Mouse (Mus musculus) brain, adult 2 months (tissue): ENCODE measurements around the gene Ppy.

ENCODE experiments used
- DNase-seq: peaks from one replicate; pipeline ENCODE4 v3.0.0; 2011; ENCODE audit warnings: low read depth, low spot score

Gene Ppy

GRCm38 (mm10) chr11:102087931-102088898 is 12.9 kb downstream of the Ppy start, which contains the start of gene Mpp2:
Mpp2 (minus strand) TSS chr11:102088515.
- DNase-seq = peak; percentile 93

GRCm38 (mm10) chr11:102087081-102087751 is 13.9 kb downstream of the Ppy start:
- peak; percentile 94 for DNase-seq

DNA sequence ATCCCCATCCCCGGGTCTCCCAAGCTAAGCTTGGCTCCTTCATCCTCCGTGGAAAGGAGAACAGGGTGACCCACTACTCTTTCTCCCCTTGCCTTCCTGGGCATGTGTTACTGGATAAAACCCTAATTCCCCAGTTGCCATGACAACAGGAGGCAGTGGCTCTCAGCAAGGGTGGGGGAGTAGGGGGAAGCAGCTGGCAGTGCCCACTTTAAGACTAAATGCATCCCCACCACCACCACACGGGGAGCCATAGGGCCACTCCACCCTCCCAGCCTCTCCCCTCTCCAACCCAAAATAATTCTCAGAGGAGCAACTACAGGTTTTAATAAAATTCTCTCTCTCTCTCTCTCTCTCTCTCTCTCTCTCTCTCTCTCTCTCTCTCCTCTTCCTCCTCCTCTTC is 14.8 kb downstream of the Ppy start:
- peak; percentile 92 for DNase-seq

DNA sequence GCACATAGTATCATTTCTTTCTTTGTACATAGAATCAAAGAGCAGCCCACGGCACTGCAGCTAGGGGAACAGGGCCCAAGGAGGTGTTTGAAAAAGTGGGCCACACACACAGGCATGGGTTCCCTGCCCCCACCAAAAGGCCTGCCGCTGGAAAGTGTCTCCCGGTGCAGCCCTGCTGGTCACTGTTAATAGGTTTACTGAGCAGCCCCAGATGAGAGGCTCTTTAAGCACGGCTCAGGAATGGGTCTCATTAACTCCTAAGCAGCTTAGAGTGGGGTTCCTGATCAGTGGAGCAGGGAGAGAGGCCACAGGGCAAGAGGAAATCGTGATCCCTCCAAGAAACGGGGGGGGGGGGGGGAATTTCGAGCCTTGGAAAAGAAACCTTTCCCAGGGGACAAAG is 17.0 kb downstream of the Ppy start:
- DNase-seq = no peak

DNA sequence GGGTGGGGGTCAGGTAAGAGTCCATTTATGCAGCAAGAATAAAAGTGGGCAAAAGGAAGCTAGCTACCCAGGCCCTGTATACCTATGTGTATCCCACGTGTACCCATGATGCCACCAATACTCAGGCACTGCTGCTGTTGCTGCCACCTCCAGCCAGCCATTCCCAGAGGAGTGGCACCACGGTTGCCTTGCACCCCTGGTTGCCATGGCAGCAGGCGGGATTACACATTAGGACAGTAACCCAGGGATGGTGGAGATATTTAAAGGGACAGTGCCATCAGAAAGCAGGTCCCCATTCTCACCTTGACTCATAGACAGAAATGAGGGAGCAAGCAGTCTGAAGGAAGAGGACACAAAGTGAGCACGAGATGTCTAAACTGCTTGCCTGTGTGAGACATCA is 17.9 kb downstream of the Ppy start:
- peak; percentile 76 for DNase-seq

GRCm38 (mm10) chr11:102082322-102082721 is 18.8 kb downstream of the Ppy start:
- DNase-seq = peak; percentile 89

GRCm38 (mm10) chr11:102073722-102074121 is 27.4 kb downstream of the Ppy start:
- DNase-seq = no peak

DNA sequence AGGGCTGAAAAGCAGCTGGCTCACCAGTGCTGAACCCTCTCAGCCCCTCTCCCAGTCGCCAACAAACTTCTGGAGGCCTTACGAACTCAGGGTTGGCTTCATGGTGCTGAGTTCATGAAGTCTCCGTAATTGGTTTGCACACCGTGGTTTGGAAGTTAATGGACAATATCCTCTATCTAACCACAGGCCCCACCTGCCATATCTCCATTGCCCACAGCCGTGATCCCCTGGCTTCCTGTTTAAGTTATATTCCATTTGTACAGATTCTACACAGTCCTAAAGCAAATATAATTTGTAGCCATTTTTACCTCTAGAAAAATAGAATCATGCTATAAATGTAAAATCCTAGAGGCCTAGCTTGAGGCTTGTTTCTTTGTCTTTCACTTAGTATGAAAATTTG is 28.4 kb downstream of the Ppy start:
- no peak for DNase-seq

- DNase-seq = peak; percentile 28
Observed at GRCm38 (mm10) chr11:102070426-102070825, 30.7 kb downstream of the Ppy start.

DNA sequence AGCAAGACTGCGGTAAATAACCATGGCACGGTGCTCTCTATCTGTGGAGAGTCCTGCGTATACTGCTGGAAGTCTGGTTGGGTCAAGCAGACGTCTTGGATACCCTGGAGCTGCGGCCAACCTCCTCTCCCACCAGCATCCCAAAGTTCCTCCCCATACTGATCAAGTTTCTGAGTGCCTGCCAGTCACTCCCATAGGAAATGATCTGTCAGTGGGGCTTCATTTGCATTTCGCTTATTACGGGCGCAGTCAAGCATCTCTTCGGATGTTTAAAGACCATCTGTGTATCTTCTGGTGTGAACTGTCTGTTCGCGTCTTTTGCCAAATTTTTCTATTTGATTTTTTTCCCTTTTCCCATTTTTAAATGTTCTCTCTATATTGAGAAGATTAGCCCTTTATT is 31.5 kb downstream of the Ppy start:
- DNase-seq = peak; percentile 44

- DNase-seq = peak; percentile 59
Observed at GRCm38 (mm10) chr11:102068969-102069368, 32.1 kb downstream of the Ppy start.

GRCm38 (mm10) chr11:102063076-102063475 is 38.0 kb downstream of the Ppy start:
- no peak for DNase-seq

DNA sequence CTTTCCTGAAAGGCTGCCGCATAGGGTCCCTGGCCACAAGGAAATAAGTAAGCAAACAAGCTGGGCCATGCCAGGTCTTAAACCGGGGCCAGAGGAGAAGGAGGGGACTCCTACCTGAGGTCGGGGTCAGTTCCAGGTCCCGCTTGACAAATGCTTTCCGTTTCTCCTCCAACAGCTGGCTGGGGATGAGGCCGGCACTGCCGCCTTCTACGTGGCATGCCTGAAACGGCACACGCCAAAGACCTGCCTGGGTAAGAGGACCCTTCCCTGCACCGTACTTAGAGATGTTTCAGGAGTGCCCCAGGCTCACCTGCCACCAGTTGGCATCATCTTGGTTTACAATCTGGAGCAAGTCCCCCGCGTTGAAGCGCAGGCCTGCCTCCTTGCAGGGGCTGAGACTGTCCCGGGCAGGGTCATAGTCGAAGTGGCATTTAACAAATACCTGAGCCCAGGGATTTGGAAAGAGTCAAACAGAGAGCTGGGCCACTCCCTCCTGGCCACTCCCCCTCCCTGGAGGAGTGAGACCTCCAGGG is 39.1 kb downstream of the Ppy start:
- DNase-seq = no peak

- DNase-seq = peak; percentile 89
Observed at GRCm38 (mm10) chr11:102061236-102061940, 39.7 kb downstream of the Ppy start.

- DNase-seq = peak; percentile 80
Observed at GRCm38 (mm10) chr11:102053847-102054246, 47.3 kb downstream of the Ppy start.

GRCm38 (mm10) chr11:102053183-102053582 is 47.9 kb downstream of the Ppy start:
- DNase-seq = no peak

- no peak for DNase-seq
Observed at GRCm38 (mm10) chr11:102052697-102053096, 48.4 kb downstream of the Ppy start.

- DNase-seq = no peak
Observed at GRCm38 (mm10) chr11:102051954-102052353, 49.2 kb downstream of the Ppy start.

- no peak for DNase-seq
Observed at GRCm38 (mm10) chr11:102051541-102051940, 49.6 kb downstream of the Ppy start.
